Comparison of ENCODE assay signal across 21 mouse cellular contexts in the genomic region with DNA sequence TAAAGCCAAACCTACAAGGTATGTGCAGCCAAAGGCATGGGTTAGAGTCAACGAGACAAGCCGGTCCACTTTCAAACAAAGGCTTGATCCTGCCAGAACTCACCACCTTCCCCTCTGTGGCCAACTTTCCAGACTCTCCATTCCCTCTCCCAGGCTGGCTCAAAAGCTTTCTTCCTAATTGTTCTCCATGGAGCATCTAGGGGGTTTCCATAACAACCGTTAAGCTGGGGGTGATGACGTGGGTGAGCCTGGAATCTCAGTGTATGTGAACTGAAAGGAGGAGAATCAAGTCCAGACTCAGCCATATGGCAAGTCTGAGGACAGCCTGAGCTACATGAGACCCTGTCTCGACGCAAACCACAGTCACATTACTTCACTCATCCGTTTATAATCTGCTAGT. TPM values are rescaled to one million over a fixed set of nuclear protein-coding genes. Genes with fewer than 3 reads are reported as not detected.
A peak's percentile ranks its signal among the peaks of the same experiment; 100 is the strongest.
DNase-seq lines count a peak whose midpoint lies in the region; ATAC-seq and TF ChIP-seq lines count a peak whose summit lies in the region.
"Had no signal": no experiment of that assay in that cellular context is flagged by ENCODE, and none has a peak within 500 bp of the region (broad histone marks: within the 10 kb centered on the region; RNA-seq: fewer than 3 reads in every experiment).

No protein-coding gene starts in this region.

- no peak overlapping the region for H3K9ac ChIP-seq in liver, adult 2 months (ENCODE audit: low read depth, low read length)
- no peak overlapping the region for H3K9ac ChIP-seq in liver, embryonic 12.5 days
- H3K9ac ChIP-seq in embryonic facial prominence, embryonic 12.5 days, result no peak overlapping the region
- no peak overlapping the region for H3K9ac ChIP-seq in intestine, postnatal 0 days (ENCODE audit: low read depth, low read length)
- H3K9ac ChIP-seq: hindbrain, embryonic 14.5 days; liver, embryonic 15.5 days had no signal

- no peaks in the 10 kb centered on the region for H3K79me2 ChIP-seq in liver, adult 2 months (ENCODE audit: control insufficient read depth, insufficient read depth, low read length)

- no peak for ATAC-seq in liver, embryonic 12.5 days
- ATAC-seq in embryonic facial prominence, embryonic 12.5 days (ENCODE audit: insufficient number of reproducible peaks, insufficient read depth, low FRiP score, low TSS enrichment), result peak; percentile 57; the same call in 1 of the 2 replicates
- no peak for ATAC-seq in intestine, postnatal 0 days
- ATAC-seq: activated CD4-positive, CD25-positive, alpha-beta regulatory T cell, adult 4 months had no signal

- H3K4me3 ChIP-seq in liver, adult 2 months (ENCODE audit: insufficient read depth, low read depth, low read length), result no peak overlapping the region
- H3K4me3 ChIP-seq in liver, embryonic 12.5 days, result no peak overlapping the region
- H3K4me3 ChIP-seq in embryonic facial prominence, embryonic 12.5 days, result no peak overlapping the region
- no peak overlapping the region for H3K4me3 ChIP-seq in intestine, postnatal 0 days (ENCODE audit: low read depth, low read length)
- H3K4me3 ChIP-seq: gastrocnemius, adult 2 months; liver, embryonic 15.5 days had no signal

- peaks cover 31% of the 10 kb centered on the region for H3K4me1 ChIP-seq in liver, adult 2 months (ENCODE audit: control insufficient read depth, insufficient read depth, low read length)
- peaks cover 26% of the 10 kb centered on the region for H3K4me1 ChIP-seq in liver, embryonic 12.5 days
- H3K4me1 ChIP-seq in embryonic facial prominence, embryonic 12.5 days, result peaks cover 11% of the 10 kb centered on the region; the same call in 1 of the 2 replicates
- no peaks in the 10 kb centered on the region for H3K4me1 ChIP-seq in intestine, postnatal 0 days (replicated peaks; ENCODE audit: control insufficient read depth, insufficient read depth, low read length)

- H3K36me3 ChIP-seq in liver, adult 2 months (ENCODE audit: control insufficient read depth, insufficient read depth, low read length), result no peaks in the 10 kb centered on the region
- no peaks in the 10 kb centered on the region for H3K36me3 ChIP-seq in liver, embryonic 12.5 days
- H3K36me3 ChIP-seq in embryonic facial prominence, embryonic 12.5 days, result no peaks in the 10 kb centered on the region
- no peaks in the 10 kb centered on the region for H3K36me3 ChIP-seq in intestine, postnatal 0 days (ENCODE audit: control insufficient read depth, insufficient read depth)
- H3K36me3 ChIP-seq: liver, embryonic 15.5 days had no signal

- 84% methylated on average over 7 of the region's 7 CpGs for WGBS in liver, adult 2 months
- 59% methylated on average over 7 of the region's 7 CpGs for WGBS in liver, embryonic 12.5 days (ENCODE audit: insufficient replicate concordance)
- 53% methylated on average over 7 of the region's 7 CpGs for WGBS in embryonic facial prominence, embryonic 12.5 days
- WGBS in intestine, postnatal 0 days, result 72% methylated on average over 7 of the region's 7 CpGs

- no peaks in the 10 kb centered on the region for H3K27me3 ChIP-seq in liver, adult 2 months (ENCODE audit: control insufficient read depth, insufficient read depth, low read length)
- H3K27me3 ChIP-seq in liver, embryonic 12.5 days (replicated peaks), result 0 out of 2 replicates have a peak, but pooled peaks cover 14% of the 10 kb centered on the region
- no peaks in the 10 kb centered on the region for H3K27me3 ChIP-seq in embryonic facial prominence, embryonic 12.5 days
- no peaks in the 10 kb centered on the region; the same call in 1 of the 2 replicates for H3K27me3 ChIP-seq in intestine, postnatal 0 days (replicated peaks; ENCODE audit: control insufficient read depth, insufficient read depth, low read length)
- H3K27me3 ChIP-seq: CH12.LX had no signal

- no peak overlapping the region for H3K27ac ChIP-seq in liver, adult 2 months (replicated peaks; ENCODE audit: insufficient read depth, low read depth, low read length)
- no peak overlapping the region for H3K27ac ChIP-seq in liver, embryonic 12.5 days
- no peak overlapping the region for H3K27ac ChIP-seq in embryonic facial prominence, embryonic 12.5 days
- H3K27ac ChIP-seq in intestine, postnatal 0 days (ENCODE audit: low read depth, low read length), result no peak overlapping the region
- H3K27ac ChIP-seq: gastrocnemius, adult 2 months; hindbrain, embryonic 14.5 days; liver, embryonic 15.5 days had no signal

- DNase-seq in embryo, embryonic 10 days (ENCODE audit: low spot score), result peak; percentile 36
- no peak for DNase-seq in embryo, embryonic 9.5 days (ENCODE audit: extremely low spot score)
- peak; percentile 5 for DNase-seq in liver, adult 2 months (ENCODE audit: extremely low read depth, low read depth, low spot score)
- peak; percentile 26 for DNase-seq in Muller cell, postnatal 12 days (ENCODE audit: inconsistent ontology term)
- DNase-seq in thymus, postnatal 10 days (ENCODE audit: low spot score in 2 of 2), result no peak
- DNase-seq: cerebellum, postnatal 36 days; gastrocnemius, adult 2 months; heart, adult 11 months; kidney, adult 11 months; kidney, postnatal 14 days; lung, postnatal 10 days; thymus, postnatal 4 days had no signal

- no peaks in the 10 kb centered on the region for H3K9me3 ChIP-seq in liver, embryonic 12.5 days (replicated peaks)
- no peaks in the 10 kb centered on the region for H3K9me3 ChIP-seq in embryonic facial prominence, embryonic 12.5 days
- H3K9me3 ChIP-seq in intestine, postnatal 0 days (ENCODE audit: control insufficient read depth), result no peaks in the 10 kb centered on the region
- H3K9me3 ChIP-seq: liver, embryonic 15.5 days had no signal

- no peak overlapping the region for H3K4me2 ChIP-seq in liver, embryonic 12.5 days
- no peak overlapping the region for H3K4me2 ChIP-seq in embryonic facial prominence, embryonic 12.5 days (replicated peaks)
- H3K4me2 ChIP-seq in intestine, postnatal 0 days (replicated peaks; ENCODE audit: low read depth), result no peak overlapping the region
- H3K4me2 ChIP-seq: hindbrain, embryonic 14.5 days; liver, embryonic 15.5 days had no signal

- TF ChIP-seq CTCF in liver, adult 2 months (IDR thresholded peaks at IDR 0.05; ENCODE audit: low read depth, low read length), result no peak
- no peak for TF ChIP-seq CTCF in intestine, postnatal 0 days (IDR thresholded peaks at IDR 0.05; ENCODE audit: low read depth)

- no peak for TF ChIP-seq POLR2A in liver, adult 2 months (IDR thresholded peaks at IDR 0.05; ENCODE audit: extremely low read depth, insufficient read depth, low read length)

RNA-seq across cellular contexts. Expression of a gene that starts 7.5 kb away (rescaled TPM):
- total RNA-seq in liver, adult 2 months (2014; rRNA removed), result 106 and 193 TPM in 2 replicates
- 85.1 and 113 TPM in 2 replicates for polyA plus RNA-seq in liver, adult 2 months (2012; rRNA removed)
- 0.06 TPM in 1 of 2 replicates, not detected in the other for polyA plus RNA-seq in liver, embryonic 12.5 days (2016; fragmentation: Nextera tagmentation; extraction: Ambion mirVana)
- 0.26 TPM in 1 of 2 replicates, not detected in the other for polyA plus RNA-seq in embryonic facial prominence, embryonic 12.5 days (2016; fragmentation: Nextera tagmentation; extraction: Ambion mirVana)
- polyA plus RNA-seq in intestine, postnatal 0 days (2015; fragmentation: Nextera tagmentation; extraction: Ambion mirVana), result not detected in 2 replicates
- total RNA-seq: CH12.LX; gastrocnemius, adult 2 months had no signal
- polyA plus RNA-seq: activated CD4-positive, CD25-positive, alpha-beta regulatory T cell, adult 4 months; hindbrain, embryonic 14.5 days; limb, embryonic 11.5 days; neural tube, embryonic 11.5 days had no signal

RNA-seq across cellular contexts. Expression of a gene that starts 24.2 kb away (rescaled TPM):
- total RNA-seq in liver, adult 2 months (2014; rRNA removed), result 4.8 TPM in 2 replicates
- 2.9 and 3.9 TPM in 2 replicates for polyA plus RNA-seq in liver, adult 2 months (2012; rRNA removed)
- polyA plus RNA-seq in liver, embryonic 12.5 days (2016; fragmentation: Nextera tagmentation; extraction: Ambion mirVana), result 7.4 and 7.7 TPM in 2 replicates
- 16.1 TPM in 2 replicates for polyA plus RNA-seq in embryonic facial prominence, embryonic 12.5 days (2016; fragmentation: Nextera tagmentation; extraction: Ambion mirVana)
- 13.5 and 14.4 TPM in 2 replicates for polyA plus RNA-seq in intestine, postnatal 0 days (2015; fragmentation: Nextera tagmentation; extraction: Ambion mirVana)

RNA-seq across cellular contexts. Expression of a gene that starts 41.8 kb away (rescaled TPM):
- 57.8 and 67.9 TPM in 2 replicates for total RNA-seq in liver, adult 2 months (2014; rRNA removed)
- 19.3 and 29.3 TPM in 2 replicates for polyA plus RNA-seq in liver, adult 2 months (2012; rRNA removed)
- 18.5 and 20.1 TPM in 2 replicates for polyA plus RNA-seq in liver, embryonic 12.5 days (2016; fragmentation: Nextera tagmentation; extraction: Ambion mirVana)
- polyA plus RNA-seq in embryonic facial prominence, embryonic 12.5 days (2016; fragmentation: Nextera tagmentation; extraction: Ambion mirVana), result 28.5 and 30.4 TPM in 2 replicates
- polyA plus RNA-seq in intestine, postnatal 0 days (2015; fragmentation: Nextera tagmentation; extraction: Ambion mirVana), result 46.4 and 49.0 TPM in 2 replicates

Comparison
In these comparisons a context has a peak if more than half of its experiments do, and no peak if none do; other contexts are left out.
1. DNase-seq: peak in embryo, embryonic 10 days (single experiment), liver, adult 2 months (single experiment) and Muller cell, postnatal 12 days (single experiment); none in embryo, embryonic 9.5 days (single experiment) and thymus, postnatal 10 days (0 of 2).
2. RNA of a gene that starts 7.5 kb away (polyA plus RNA-seq): 85.1 to 113 TPM in liver, adult 2 months; 0.26 TPM in embryonic facial prominence, embryonic 12.5 days, 0.06 TPM in liver, embryonic 12.5 days and not detected in intestine, postnatal 0 days; every median in the first group is over 10 times any median in the second.